Mouse (Mus musculus) heart, adult 2 months (tissue): ENCODE measurements around the gene Pank4. TPM values are rescaled to one million over a fixed set of nuclear protein-coding genes. Genes with fewer than 3 reads are reported as not detected.

Experiments
- DNase-seq, 2 experiments: peaks; one replicate each; pipeline ENCODE4 v3.0.0; 2021
- H3K27ac ChIP-seq: fragments of 200-600 bp; 2 replicates; pipeline ENCODE4 v1.8.1; 2022
- H3K27me3 ChIP-seq: fragments of 200-500 bp; 2 replicates; pipeline ENCODE4 v1.6.1; 2012; ENCODE audit warnings: mild to moderate bottlenecking, low read length, inconsistent platforms, mixed read lengths; ENCODE audit not compliant: control insufficient read depth, insufficient read depth
- H3K36me3 ChIP-seq: fragments of 200-500 bp; 2 replicates; pipeline ENCODE4 v1.6.1; 2012; ENCODE audit warnings: low read length, inconsistent platforms; ENCODE audit not compliant: control insufficient read depth, insufficient read depth
- H3K4me1 ChIP-seq: fragments of 200-500 bp; 2 replicates; pipeline ENCODE4 v1.6.1; 2011; ENCODE audit warnings: low read length; ENCODE audit not compliant: control insufficient read depth, insufficient read depth
- H3K4me3 ChIP-seq: fragments of 200-600 bp; 2 replicates; pipeline ENCODE4 v1.8.1; 2022
- H3K79me2 ChIP-seq: fragments of 200-500 bp; replicated peaks from 2 replicates; pipeline ENCODE4 v1.6.1; 2012; ENCODE audit warnings: mild to moderate bottlenecking, inconsistent platforms, low read length, moderate library complexity, mixed read lengths; ENCODE audit not compliant: control insufficient read depth, insufficient read depth
- H3K9ac ChIP-seq: fragments of 200-500 bp; 2 replicates; pipeline ENCODE4 v1.6.1; 2012; ENCODE audit warnings: low read depth, mild to moderate bottlenecking, control low read depth, inconsistent platforms, low read length, mixed read lengths
- CTCF ChIP-seq: fragments of 200-600 bp; IDR thresholded peaks from 2 replicates; pipeline ENCODE4 v1.8.1; 2022; ENCODE audit warnings: antibody characterized with exemption, mild to moderate bottlenecking, moderate library complexity
- EP300 ChIP-seq: fragments of 200-500 bp; IDR thresholded peaks from 2 replicates; pipeline ENCODE4 v1.6.1; 2011; ENCODE audit warnings: low read depth, low read length, control low read depth; ENCODE audit not compliant: insufficient read depth
- POLR2A ChIP-seq: fragments of 200-500 bp; IDR thresholded peaks from 2 replicates; pipeline ENCODE4 v1.6.1; 2011; ENCODE audit warnings: mild to moderate bottlenecking, low read depth, low read length, control low read depth; ENCODE audit not compliant: insufficient read depth
- WGBS: fragments of 180-500 bp; shearing (Covaris S2); methylation state at CpG from one replicate; pipeline ENCODE4 v1.1.7; 2018; 5-methylcytosine and 5-hydroxymethylcytosine counted together
- intact Hi-C: fragments of 180-260 bp; cut with DNase I; formaldehyde crosslinking; loops from one replicate; pipeline ENCODE4 v1.15.1; 2025
- polyA plus RNA-seq: library from polyadenylated mRNA; depleted of rRNA; stranded (reverse); fragments of >200 nt; gene quantifications from 2 replicates; pipeline ENCODE4 v1.2.3, GENCODE M21; 2012
- total RNA-seq, 2 experiments: library from RNA; stranded (reverse); gene quantifications; 2 replicates each; pipeline ENCODE4 v1.2.3; 2021

Gene Pank4
- total and polyA plus RNA-seq, 3 experiments, result 40.7 to 59.6 (median 43.9) TPM

- DNase-seq, result peak; percentile 47 to 69
- peaks cover 2% of the 10 kb centered on the region; the same call in 1 of the 2 replicates for H3K27me3 ChIP-seq
- no peaks in the 10 kb centered on the region; the same call in 1 of the 2 replicates for H3K79me2 ChIP-seq
- intact Hi-C loops, result loop anchor here (2.0 kb wide), 1 partner anchor 21 kb away; no protein-coding TSS in a partner anchor
- no peaks in the 10 kb centered on the region for H3K36me3 ChIP-seq
- 12% methylated on average over 3 of the region's 3 CpGs for WGBS
- peaks cover 17% of the 10 kb centered on the region for H3K4me1 ChIP-seq
- TF ChIP-seq CTCF, result no peak
- TF ChIP-seq POLR2A, result peak; percentile 59
- H3K4me3 ChIP-seq, result no peak overlapping the region; the same call in 1 of the 2 replicates
- H3K27ac ChIP-seq, result peak overlapping the region; percentile 97
- H3K9ac ChIP-seq, result no peak overlapping the region
Observed at GRCm38 (mm10) chr4:154965856-154966255, 1.9 kb downstream of the Pank4 start.

DNA sequence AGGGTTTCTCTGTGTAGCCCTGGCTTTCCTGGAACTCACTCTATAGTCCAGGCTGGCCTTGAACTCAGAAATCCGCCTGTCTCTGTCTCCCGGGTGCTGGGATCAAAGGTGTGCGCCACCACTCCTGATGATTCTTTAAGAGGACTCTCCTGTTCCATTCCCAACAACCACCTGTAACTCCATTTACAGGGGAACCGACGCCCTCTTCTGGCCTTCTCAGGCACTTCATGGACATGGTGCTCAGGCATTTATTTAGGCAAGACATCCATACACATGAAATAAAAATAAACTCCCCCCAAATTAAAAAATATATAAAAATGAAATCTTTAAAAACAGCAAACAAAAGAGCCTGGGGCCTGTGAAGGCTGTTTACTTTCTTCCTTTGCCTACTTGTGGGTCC, 3.2 kb downstream of the Pank4 start:
- peak; percentile 38 to 47 for DNase-seq
- Histone ChIP-seq H3K4me3 (no peak overlapping the region), H3K4me1 (peaks cover 17% of the 10 kb centered on the region), H3K36me3 (no peaks in the 10 kb centered on the region), H3K79me2 (no peaks in the 10 kb centered on the region; the same call in 1 of the 2 replicates), H3K9ac (no peak overlapping the region), H3K27me3 (no peaks in the 10 kb centered on the region), H3K27ac (no peak overlapping the region)
- WGBS, result 68% methylated on average over 5 of the region's 5 CpGs
- TF ChIP-seq CTCF, result peak; percentile 68
- no peak for TF ChIP-seq EP300
- intact Hi-C loops, result no loop called here

DNA sequence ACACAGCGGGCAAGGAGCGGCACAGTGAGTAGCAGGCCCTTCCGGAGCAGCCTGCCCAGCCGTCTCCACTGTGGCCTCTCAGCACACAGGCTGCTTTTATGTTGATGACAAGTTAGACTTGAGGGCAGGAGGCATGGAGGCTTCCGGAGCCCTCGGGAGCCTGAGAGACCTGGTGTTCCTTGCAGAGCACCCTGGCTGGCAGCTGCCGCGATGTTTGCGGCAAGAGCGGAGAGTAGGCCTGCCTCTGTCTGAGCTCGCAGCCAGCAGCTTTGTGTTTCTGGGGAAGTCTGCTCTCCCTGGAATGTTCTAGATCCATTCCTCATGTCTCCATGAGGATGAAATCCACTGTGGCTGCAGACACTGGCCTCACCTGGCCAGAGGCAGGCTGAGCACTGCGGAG, 8.6 kb downstream of the Pank4 start:
- Histone ChIP-seq H3K27ac (no peak overlapping the region), H3K4me1 (peaks cover 13% of the 10 kb centered on the region), H3K4me3 (no peak overlapping the region), H3K9ac (no peak overlapping the region), H3K36me3 (no peaks in the 10 kb centered on the region), H3K27me3 (no peaks in the 10 kb centered on the region), H3K79me2 (peaks cover 1% of the 10 kb centered on the region; the same call in 1 of the 2 replicates)
- DNase-seq, result no peak
- WGBS, result 91% methylated on average over 12 of the region's 12 CpGs
- intact Hi-C loops, result no loop called here
- TF ChIP-seq CTCF (no peak), EP300 (no peak), POLR2A (no peak)

- intact Hi-C loops, result no loop called here
- Histone ChIP-seq H3K79me2 (peaks cover 1% of the 10 kb centered on the region; the same call in 1 of the 2 replicates), H3K4me3 (no peak overlapping the region), H3K27me3 (no peaks in the 10 kb centered on the region), H3K36me3 (no peaks in the 10 kb centered on the region), H3K27ac (peak overlapping the region; percentile 41), H3K9ac (0 out of 2 replicates have a peak overlapping the region, but pooled peaks have one; percentile 5), H3K4me1 (peaks cover 10% of the 10 kb centered on the region)
- no peak for TF ChIP-seq EP300
- no peak for TF ChIP-seq CTCF
- TF ChIP-seq POLR2A, result no peak
- peak; percentile 67 to 73 for DNase-seq
- WGBS, result 12% methylated on average over 11 of the region's 11 CpGs
Observed at GRCm38 (mm10) chr4:154974163-154974611, 10.3 kb downstream of the Pank4 start.

GRCm38 (mm10) chr4:154980110-154980509, 16.2 kb downstream of the Pank4 start:
- Histone ChIP-seq H3K27me3 (no peaks in the 10 kb centered on the region), H3K36me3 (no peaks in the 10 kb centered on the region), H3K27ac (no peak overlapping the region), H3K79me2 (no peaks in the 10 kb centered on the region), H3K4me3 (no peak overlapping the region), H3K9ac (no peak overlapping the region), H3K4me1 (no peaks in the 10 kb centered on the region)
- 93% methylated on average over 4 of the region's 4 CpGs for WGBS
- peak; percentile 51 for TF ChIP-seq CTCF
- TF ChIP-seq EP300, result no peak
- intact Hi-C loops, result loop anchor here (2.0 kb wide), 1 partner anchor 87 kb away; the partner anchor contains the start of gene Pex10
- no peak for DNase-seq

DNA sequence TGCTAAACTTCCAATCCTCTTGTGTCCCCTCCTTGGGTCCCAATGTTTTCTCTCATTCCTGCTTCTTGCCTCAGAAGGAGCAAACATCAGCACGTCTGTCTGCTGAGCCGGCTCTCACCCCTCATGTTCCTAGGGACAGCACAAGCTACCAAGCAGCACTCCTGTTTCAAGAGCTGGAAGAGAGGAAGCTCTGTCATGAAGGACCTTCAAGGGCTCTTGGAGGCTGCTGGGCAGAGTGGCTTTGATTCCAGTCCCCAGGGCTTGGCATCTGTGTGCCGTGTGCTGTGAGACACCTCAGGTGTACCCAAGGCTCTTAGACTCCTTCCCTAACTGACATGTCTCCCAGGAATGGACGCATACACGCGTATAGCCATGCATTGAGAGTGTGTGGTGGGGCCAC, 17.2 kb downstream of the Pank4 start:
- Histone ChIP-seq H3K36me3 (no peaks in the 10 kb centered on the region), H3K9ac (no peak overlapping the region), H3K4me3 (no peak overlapping the region), H3K27me3 (no peaks in the 10 kb centered on the region), H3K27ac (no peak overlapping the region), H3K4me1 (0 out of 2 replicates have a peak, but pooled peaks cover 1% of the 10 kb centered on the region), H3K79me2 (no peaks in the 10 kb centered on the region)
- DNase-seq, result no peak
- 87% methylated on average over 6 of the region's 6 CpGs for WGBS
- no peak for TF ChIP-seq POLR2A
- no peak for TF ChIP-seq CTCF
- TF ChIP-seq EP300, result no peak
- intact Hi-C loops, result loop anchor here (2.0 kb wide), 1 partner anchor 86 kb away; the partner anchor contains the start of gene Pex10
